Mouse (Mus musculus) layer of hippocampus, adult 9-11 months (tissue): Measurements from ENCODE around the gene Cwc15.

Experiments
- DNase-seq: peaks from one replicate; pipeline ENCODE4 v3.0.0; 2022

Cwc15 gene

DNA sequence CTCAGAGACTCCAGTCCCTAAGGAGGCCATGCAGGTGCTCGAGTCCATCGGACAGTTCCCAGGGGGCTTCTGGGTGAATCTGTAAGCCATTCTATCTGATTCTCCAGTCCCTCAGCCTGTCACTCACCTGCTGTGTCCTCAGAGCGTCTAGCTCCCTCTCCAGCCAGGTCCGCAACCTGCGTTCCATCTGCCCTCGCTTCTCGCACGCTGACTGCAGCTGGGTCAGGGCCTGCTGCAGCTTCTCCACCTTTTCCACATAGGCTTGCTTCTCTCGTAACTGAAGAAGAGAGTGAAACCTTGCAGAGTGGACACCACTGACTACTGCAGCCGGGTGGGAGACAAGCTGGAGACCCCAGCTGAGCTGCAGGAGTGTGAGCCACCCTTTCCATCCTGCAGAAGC lies 57.9 kb downstream of the Cwc15 start:
- no peak for DNase-seq

DNA sequence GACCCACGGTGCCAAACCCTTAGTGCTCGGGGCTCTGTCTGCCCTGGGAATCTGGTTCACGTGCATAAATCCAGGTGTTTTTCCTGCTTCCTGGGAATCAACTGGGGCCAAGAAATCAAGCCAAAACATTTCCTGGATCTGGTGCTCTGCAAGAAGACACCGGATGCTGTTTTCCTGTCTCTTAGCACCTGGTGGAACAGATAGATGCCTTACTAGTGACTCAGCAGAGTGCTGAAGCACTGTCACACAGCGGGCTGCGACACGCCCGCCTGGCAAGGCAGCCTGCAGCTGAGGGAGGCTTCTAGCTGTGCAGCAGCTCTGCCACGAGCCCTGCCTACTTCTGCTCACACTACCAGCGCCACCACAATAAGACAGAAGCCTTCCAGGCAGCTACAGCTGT lies 59.0 kb downstream of the Cwc15 start:
- DNase-seq: peak; percentile 57

DNA sequence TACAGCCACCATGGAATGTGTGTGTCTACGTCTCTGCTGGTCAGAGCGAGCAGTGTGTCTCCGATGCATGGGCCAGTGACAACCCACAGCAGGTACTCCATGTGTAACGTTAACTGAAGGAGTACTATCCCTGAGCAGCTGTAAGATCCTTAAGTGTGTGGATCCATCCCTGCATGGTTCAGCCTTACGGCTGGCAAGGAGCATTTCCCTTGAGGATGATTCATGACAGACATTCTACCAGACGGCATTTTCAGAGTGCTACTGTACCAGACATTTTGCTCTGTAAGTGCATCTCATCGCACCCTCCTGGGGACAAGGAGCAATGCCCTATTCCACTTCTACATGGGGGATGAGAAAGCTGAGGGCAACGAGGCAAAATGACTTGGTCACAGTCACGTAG lies 59.6 kb downstream of the Cwc15 start:
- no peak for DNase-seq
